Mouse (Mus musculus): ENCODE data around the gene Auts2.

GRCm38 (mm10) chr5:131557591-131558385 is 985.4 kb downstream of the Auts2 start:
- TF ChIP-seq POLR2A (IDR thresholded peaks at IDR 0.05; ENCODE audit: borderline replicate concordance, extremely low read depth, low read depth, low read length) (no peak), CTCF (IDR thresholded peaks at IDR 0.05; ENCODE audit: insufficient read depth, low read length) (no peak)

Data from lung, adult 2 months (tissue).